Mouse (Mus musculus) erythroblast, embryonic 14.5 days (primary cell): ENCODE results near the gene Foxp1. TPM values are rescaled to one million over a fixed set of nuclear protein-coding genes. Genes with fewer than 3 reads are reported as not detected.

Experiments
- H3K27me3 ChIP-seq: 2 replicates; pipeline ENCODE4 v1.6.1; 2012; ENCODE audit warnings: inconsistent platforms; ENCODE audit not compliant: control insufficient read depth
- H3K36me3 ChIP-seq: 2 replicates; pipeline ENCODE4 v1.6.1; 2012; ENCODE audit warnings: mild to moderate bottlenecking, inconsistent platforms; ENCODE audit not compliant: control insufficient read depth
- H3K4me1 ChIP-seq: 2 replicates; pipeline ENCODE4 v1.6.1; 2012; ENCODE audit warnings: inconsistent platforms; ENCODE audit not compliant: control insufficient read depth
- H3K4me3 ChIP-seq: replicated peaks from 2 replicates; pipeline ENCODE3; 2012; ENCODE audit warnings: moderate library complexity, mild to moderate bottlenecking, inconsistent platforms
- H3K9me3 ChIP-seq: 2 replicates; pipeline ENCODE4 v1.6.1; 2012; ENCODE audit warnings: low read length, inconsistent platforms, mixed read lengths; ENCODE audit not compliant: control insufficient read depth
- GATA1 ChIP-seq: IDR thresholded peaks from 2 replicates; pipeline ENCODE4 v1.6.1; 2012; ENCODE audit warnings: low read length, inconsistent platforms, mixed read lengths
- TAL1 ChIP-seq: IDR thresholded peaks from 3 replicates; pipeline ENCODE4 v1.6.1; 2012; ENCODE audit warnings: low read length, inconsistent platforms, mixed read lengths
- polyA plus RNA-seq: library from polyadenylated mRNA; stranded (reverse); fragments of >175 nt; gene quantifications from 2 replicates; pipeline ENCODE4 v1.2.3, GENCODE M21; 2012

Foxp1 gene
- polyA plus RNA-seq, 1 experiment: 1.7 TPM

DNA sequence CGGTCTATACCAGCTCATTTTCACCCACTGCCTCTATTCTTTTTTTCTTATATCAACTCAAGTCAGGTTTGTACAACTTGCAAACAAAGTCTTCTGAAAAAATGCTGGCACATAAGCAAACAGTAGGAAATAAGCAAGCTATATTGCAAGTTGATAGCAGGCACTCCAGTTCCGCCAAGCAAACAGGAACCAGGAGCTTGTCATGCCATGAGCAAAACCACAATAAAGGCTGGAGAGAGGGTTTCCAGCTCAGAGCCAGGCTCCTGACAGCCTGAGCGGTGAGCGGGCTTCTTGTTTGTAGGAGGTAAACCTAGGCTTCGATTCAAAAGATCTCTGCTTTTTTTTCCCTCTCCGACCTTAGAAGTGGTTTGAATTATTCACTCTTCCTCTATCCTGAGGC is 546.6 kb downstream of the Foxp1 start:
- Histone ChIP-seq H3K27me3 (no peaks in the 10 kb centered on the region), H3K36me3 (no peaks in the 10 kb centered on the region; the same call in 1 of the 2 replicates), H3K4me3 (no peak overlapping the region), H3K9me3 (no peaks in the 10 kb centered on the region), H3K4me1 (peaks cover 2% of the 10 kb centered on the region; the same call in 1 of the 2 replicates)
- TF ChIP-seq GATA1: no peak
- TF ChIP-seq TAL1: no peak

- no peaks in the 10 kb centered on the region for H3K4me1 ChIP-seq
- H3K27me3 ChIP-seq: no peaks in the 10 kb centered on the region
- H3K9me3 ChIP-seq: no peaks in the 10 kb centered on the region
- H3K4me3 ChIP-seq: no peak overlapping the region
- no peaks in the 10 kb centered on the region; the same call in 1 of the 2 replicates for H3K36me3 ChIP-seq
- TF ChIP-seq GATA1 (no peak), TAL1 (no peak)
These were observed 549.1 kb downstream of the Foxp1 start for GRCm38 (mm10) chr6:98973433-98973832.

GRCm38 (mm10) chr6:98972404-98972803 is 550.1 kb downstream of the Foxp1 start:
- no peaks in the 10 kb centered on the region for H3K9me3 ChIP-seq
- no peaks in the 10 kb centered on the region for H3K27me3 ChIP-seq
- no peaks in the 10 kb centered on the region for H3K4me1 ChIP-seq
- H3K36me3 ChIP-seq: no peaks in the 10 kb centered on the region; the same call in 1 of the 2 replicates
- no peak overlapping the region for H3K4me3 ChIP-seq
- no peak for TF ChIP-seq GATA1
- TF ChIP-seq TAL1: no peak

DNA sequence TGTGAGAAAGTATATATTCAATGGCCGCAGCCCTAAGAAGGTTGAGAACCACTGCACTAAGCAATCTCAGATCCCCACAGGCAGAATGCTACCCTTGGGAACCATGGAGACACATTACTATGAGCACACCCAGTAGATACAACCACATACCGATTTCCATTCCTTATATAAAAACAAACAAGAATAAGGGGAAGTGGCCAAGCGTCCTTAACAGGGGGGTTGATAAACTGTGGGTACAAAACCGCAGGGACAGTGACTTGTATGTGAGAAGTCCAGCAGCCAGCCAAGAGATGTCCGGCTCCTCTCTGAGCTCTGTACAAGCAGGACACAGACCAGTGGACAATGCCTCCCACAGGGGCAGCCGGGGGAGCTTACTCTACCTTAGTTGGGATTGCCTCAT is 563.2 kb downstream of the Foxp1 start:
- Histone ChIP-seq H3K27me3 (no peaks in the 10 kb centered on the region), H3K4me3 (no peak overlapping the region), H3K4me1 (no peaks in the 10 kb centered on the region), H3K36me3 (no peaks in the 10 kb centered on the region), H3K9me3 (no peaks in the 10 kb centered on the region)
- TF ChIP-seq TAL1 (no peak), GATA1 (no peak)

GRCm38 (mm10) chr6:98956522-98957169 is 565.9 kb downstream of the Foxp1 start:
- Histone ChIP-seq H3K36me3 (no peaks in the 10 kb centered on the region; the same call in 1 of the 2 replicates), H3K4me1 (no peaks in the 10 kb centered on the region), H3K27me3 (no peaks in the 10 kb centered on the region), H3K4me3 (no peak overlapping the region), H3K9me3 (no peaks in the 10 kb centered on the region)
- TF ChIP-seq GATA1 (no peak), TAL1 (no peak)

DNA sequence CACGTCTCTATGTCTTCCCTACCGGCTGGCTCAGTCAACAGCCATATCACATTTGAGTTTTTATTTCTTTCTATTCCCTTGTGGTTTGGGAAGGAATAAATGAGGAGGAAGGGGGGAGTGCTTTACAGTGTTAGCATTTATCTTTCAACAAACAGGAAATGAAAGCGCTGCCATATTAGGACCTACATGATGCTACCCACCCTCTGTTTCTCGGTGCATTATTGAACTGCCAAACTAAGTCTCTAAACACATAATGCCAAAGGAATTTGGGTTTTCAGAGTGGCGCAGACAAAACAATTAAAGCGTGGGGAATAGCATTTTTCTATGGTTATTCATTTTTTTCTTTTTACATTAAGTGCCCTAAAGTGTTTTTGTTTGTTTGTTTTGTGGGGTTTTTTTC is 566.8 kb downstream of the Foxp1 start:
- no peaks in the 10 kb centered on the region; the same call in 1 of the 2 replicates for H3K36me3 ChIP-seq
- no peaks in the 10 kb centered on the region for H3K27me3 ChIP-seq
- H3K9me3 ChIP-seq: no peaks in the 10 kb centered on the region
- no peaks in the 10 kb centered on the region for H3K4me1 ChIP-seq
- TF ChIP-seq TAL1 (no peak), GATA1 (no peak)
- no peak overlapping the region for H3K4me3 ChIP-seq

DNA sequence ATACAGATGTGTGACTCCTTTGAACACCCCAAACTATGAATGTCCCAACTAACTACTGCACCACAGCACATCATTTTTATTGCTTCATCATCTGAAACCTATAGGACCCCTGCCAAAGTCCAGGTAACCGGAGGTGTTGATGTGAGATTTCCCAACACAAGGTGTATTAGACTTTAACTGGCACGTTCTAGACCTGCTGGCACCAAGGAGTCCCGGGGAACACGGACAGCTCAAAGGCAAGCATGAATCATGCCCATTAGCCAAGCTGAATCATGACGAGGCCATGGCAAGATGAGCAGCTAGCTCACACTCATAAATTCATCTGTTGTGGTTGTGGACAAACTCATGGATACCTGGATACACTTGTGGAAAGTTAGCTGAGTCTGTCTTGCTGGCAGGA is 568.1 kb downstream of the Foxp1 start:
- Histone ChIP-seq H3K27me3 (no peaks in the 10 kb centered on the region), H3K36me3 (no peaks in the 10 kb centered on the region; the same call in 1 of the 2 replicates), H3K4me3 (no peak overlapping the region), H3K4me1 (no peaks in the 10 kb centered on the region), H3K9me3 (no peaks in the 10 kb centered on the region)
- TF ChIP-seq GATA1 (no peak), TAL1 (no peak)

GRCm38 (mm10) chr6:98949703-98950191 is 572.8 kb downstream of the Foxp1 start:
- TF ChIP-seq TAL1 (no peak), GATA1 (no peak)
- H3K9me3 ChIP-seq: no peaks in the 10 kb centered on the region
- no peak overlapping the region for H3K4me3 ChIP-seq
- no peaks in the 10 kb centered on the region; the same call in 1 of the 2 replicates for H3K36me3 ChIP-seq
- H3K4me1 ChIP-seq: no peaks in the 10 kb centered on the region
- H3K27me3 ChIP-seq: no peaks in the 10 kb centered on the region

- Histone ChIP-seq H3K36me3 (no peaks in the 10 kb centered on the region; the same call in 1 of the 2 replicates), H3K4me1 (no peaks in the 10 kb centered on the region), H3K4me3 (no peak overlapping the region), H3K27me3 (no peaks in the 10 kb centered on the region), H3K9me3 (no peaks in the 10 kb centered on the region)
- no peak for TF ChIP-seq TAL1
- TF ChIP-seq GATA1: no peak
These were observed 573.2 kb downstream of the Foxp1 start for GRCm38 (mm10) chr6:98949286-98949685.
